Mouse (Mus musculus) G1E (cell line): ENCODE measurements at regions not wholly inside any gene's neighbourhood (a gene's known extent, or its start where the extent isn't known, plus 50 kb on each side); places are given as distances from the start of the nearest gene placed in this dataset.

Source experiments
- ATAC-seq: 2 replicates; pipeline ENCODE4 v1.8.0; 2016; ENCODE audit warnings: mild to moderate bottlenecking; ENCODE audit not compliant: insufficient number of reproducible peaks, poor library complexity, low FRiP score, severe bottlenecking; ENCODE audit errors: extremely low read depth
- DNase-seq: peaks from one replicate; pipeline ENCODE4 v3.0.0; 2012; ENCODE audit warnings: low spot score
- H3K27me3 ChIP-seq: 2 replicates; pipeline ENCODE4 v1.6.1; 2012; ENCODE audit warnings: mild to moderate bottlenecking, low read length, inconsistent platforms; ENCODE audit not compliant: insufficient read depth
- H3K36me3 ChIP-seq: replicated peaks from 2 replicates; pipeline ENCODE3; 2012; ENCODE audit warnings: mild to moderate bottlenecking, inconsistent platforms
- H3K4me1 ChIP-seq: 2 replicates; pipeline ENCODE4 v1.6.1; 2012; ENCODE audit warnings: low read depth, low read length, inconsistent platforms, mixed read lengths; ENCODE audit not compliant: insufficient read depth
- H3K4me3 ChIP-seq: 2 replicates; pipeline ENCODE4 v1.5.1; 2012; ENCODE audit warnings: low read depth, mild to moderate bottlenecking, inconsistent platforms, low read length, moderate library complexity, mixed read lengths
- H3K9me3 ChIP-seq: replicated peaks from 2 replicates; pipeline ENCODE4 v1.6.1; 2012; ENCODE audit warnings: inconsistent platforms
- CTCF ChIP-seq: IDR thresholded peaks from 2 replicates; pipeline ENCODE4 v1.5.1; 2012; ENCODE audit warnings: low read depth, low read length, inconsistent platforms, mixed read lengths
- GATA1 ChIP-seq: IDR thresholded peaks from 2 replicates; pipeline ENCODE4 v1.6.1; 2012; ENCODE audit warnings: borderline replicate concordance, low read length, inconsistent platforms, mixed read lengths
- GATA2 ChIP-seq: IDR thresholded peaks from 2 replicates; pipeline ENCODE4 v1.6.1; 2012; ENCODE audit warnings: low read depth, low read length, inconsistent platforms, borderline replicate concordance
- POLR2AphosphoS5 ChIP-seq: IDR thresholded peaks from 2 replicates; pipeline ENCODE4 v1.6.1; 2012; ENCODE audit warnings: low read depth, low read length, inconsistent platforms; ENCODE audit not compliant: insufficient replicate concordance
- TAL1 ChIP-seq: conservative IDR thresholded peaks from 2 replicates; pipeline ENCODE4 v1.6.1; 2012; ENCODE audit warnings: low read depth, low read length, inconsistent platforms, mixed read lengths

GRCm38 (mm10) chr13:3744870-3745269, 59.2 kb downstream of the Calml3 start:
- Histone ChIP-seq H3K9me3 (no peaks in the 10 kb centered on the region), H3K4me3 (no peak overlapping the region), H3K36me3 (no peaks in the 10 kb centered on the region), H3K4me1 (peaks cover 4% of the 10 kb centered on the region; the same call in 1 of the 2 replicates), H3K27me3 (peaks cover 4% of the 10 kb centered on the region; the same call in 1 of the 2 replicates)
- no peak for ATAC-seq
- TF ChIP-seq GATA1 (no peak), TAL1 (no peak), GATA2 (no peak), CTCF (no peak), POLR2AphosphoS5 (no peak)
- no peak for DNase-seq

DNA sequence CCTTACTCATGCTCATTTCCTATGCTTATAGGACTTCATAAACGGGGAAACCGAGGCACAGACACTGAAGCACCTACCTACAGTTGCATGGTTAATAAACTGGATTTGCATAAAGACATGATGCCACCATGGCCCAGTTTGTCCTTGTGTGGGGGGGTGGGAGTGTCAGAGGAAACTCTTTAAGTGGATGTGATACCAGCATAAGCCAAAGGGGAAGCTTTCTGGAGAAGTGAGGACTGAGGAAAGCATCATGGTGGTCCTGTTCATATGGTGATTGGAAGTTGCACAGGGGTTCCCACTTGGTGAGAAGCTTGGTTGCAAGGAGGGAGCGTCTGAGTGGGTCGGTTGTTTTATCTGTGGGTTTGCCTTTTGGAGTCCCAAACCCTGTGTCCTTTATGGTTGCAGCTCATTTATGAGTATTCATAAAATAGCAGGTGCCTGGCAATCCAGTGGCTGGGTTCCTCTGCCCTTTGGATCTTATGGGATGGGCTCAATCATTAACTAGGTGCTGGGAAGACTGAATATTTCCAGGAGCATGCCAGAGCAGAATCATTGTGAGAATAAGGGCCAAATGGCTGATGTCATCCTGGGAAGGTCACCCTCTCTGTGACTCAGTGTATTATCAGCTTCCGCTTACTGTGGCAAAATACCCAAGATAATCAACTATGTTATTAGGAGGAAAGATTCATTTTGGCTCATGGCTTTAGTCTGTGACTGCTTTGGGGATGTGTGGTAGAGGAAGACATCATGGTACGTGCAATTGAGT, 60.2 kb downstream of the Calml3 start:
- Histone ChIP-seq H3K4me1 (no peaks in the 10 kb centered on the region), H3K27me3 (no peaks in the 10 kb centered on the region), H3K9me3 (no peaks in the 10 kb centered on the region), H3K4me3 (no peak overlapping the region), H3K36me3 (no peaks in the 10 kb centered on the region)
- DNase-seq: no peak
- no peak for ATAC-seq
- TF ChIP-seq GATA2 (no peak), CTCF (no peak), TAL1 (no peak), POLR2AphosphoS5 (no peak), GATA1 (no peak)

DNA sequence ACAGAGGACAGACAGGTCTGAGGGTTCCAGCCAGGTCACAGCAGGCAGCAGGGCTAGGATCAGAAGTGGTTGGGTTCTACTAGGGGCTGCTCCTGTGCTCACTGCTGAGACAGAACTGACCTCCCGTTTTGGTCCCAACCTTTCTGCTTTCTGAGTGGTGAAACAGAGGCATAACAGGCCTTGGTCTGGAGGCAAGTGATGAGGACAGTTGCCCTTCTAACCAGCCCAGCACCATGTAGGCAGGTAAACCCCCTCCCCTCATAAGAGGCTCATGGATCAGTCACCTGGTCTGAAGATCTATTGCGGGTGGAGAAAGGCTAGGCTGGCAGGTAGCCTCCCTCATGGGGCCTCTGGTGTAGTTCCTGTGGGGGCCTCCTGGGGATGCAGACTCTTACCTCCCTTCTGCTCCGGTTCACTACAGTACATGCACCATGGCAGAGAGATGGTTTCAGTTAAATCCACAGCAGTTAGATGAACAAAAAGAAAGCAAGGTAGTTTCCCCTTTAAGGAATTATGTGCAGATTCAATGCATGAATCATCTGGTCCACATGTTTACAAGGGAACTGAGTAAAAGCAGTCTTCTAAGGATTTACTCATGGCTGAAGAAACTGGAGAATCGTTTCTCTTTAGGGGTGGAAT, 61.2 kb downstream of the Calml3 start:
- ATAC-seq: no peak
- Histone ChIP-seq H3K27me3 (no peaks in the 10 kb centered on the region), H3K4me1 (no peaks in the 10 kb centered on the region), H3K9me3 (no peaks in the 10 kb centered on the region), H3K4me3 (no peak overlapping the region), H3K36me3 (no peaks in the 10 kb centered on the region)
- no peak for DNase-seq
- no peak for TF ChIP-seq CTCF

- Histone ChIP-seq H3K9me3 (no peaks in the 10 kb centered on the region), H3K36me3 (no peaks in the 10 kb centered on the region), H3K4me3 (no peak overlapping the region), H3K27me3 (no peaks in the 10 kb centered on the region), H3K4me1 (no peaks in the 10 kb centered on the region)
- DNase-seq (no peak), ATAC-seq (no peak)
- TF ChIP-seq CTCF: no peak
Measured at GRCm38 (mm10) chr13:3742094-3742730, 61.9 kb downstream of the Calml3 start.

DNA sequence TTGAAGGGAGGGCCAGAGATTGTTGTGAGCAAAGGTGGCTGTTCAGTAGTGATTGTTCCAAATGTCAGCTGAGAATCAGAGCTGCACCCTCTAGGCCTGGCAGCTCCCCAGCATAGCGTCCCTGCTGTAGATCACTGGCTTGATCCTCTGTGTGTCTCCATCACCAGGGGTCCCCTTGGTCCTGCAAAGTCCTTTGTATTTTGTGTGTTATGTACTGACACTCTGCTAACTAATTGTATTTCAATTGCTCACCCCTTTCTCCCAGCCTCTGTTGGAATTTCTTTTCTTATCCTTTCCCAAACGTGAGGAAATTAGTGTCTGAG, 73.5 kb downstream of the Calml3 start:
- no peaks in the 10 kb centered on the region for H3K4me1 ChIP-seq
- no peak for TF ChIP-seq POLR2AphosphoS5
- TF ChIP-seq TAL1: no peak
- TF ChIP-seq GATA1: no peak
- no peak for TF ChIP-seq CTCF
- no peak for TF ChIP-seq GATA2
- DNase-seq: no peak
- ATAC-seq: no peak
- peaks cover 3% of the 10 kb centered on the region; the same call in 1 of the 2 replicates for H3K27me3 ChIP-seq
- H3K4me3 ChIP-seq: no peak overlapping the region
- H3K36me3 ChIP-seq: no peaks in the 10 kb centered on the region
- H3K9me3 ChIP-seq: no peaks in the 10 kb centered on the region

- no peak for ATAC-seq
- DNase-seq: no peak
- peaks cover 3% of the 10 kb centered on the region; the same call in 1 of the 2 replicates for H3K27me3 ChIP-seq
Measured at GRCm38 (mm10) chr13:3729926-3730698, 74.0 kb downstream of the Calml3 start.

More at GRCm38 (mm10) chr13:3729926-3730698, 74.0 kb downstream of the Calml3 start:
- TF ChIP-seq GATA2 (no peak), GATA1 (no peak), CTCF (no peak), POLR2AphosphoS5 (no peak), TAL1 (no peak)
- Histone ChIP-seq H3K9me3 (no peaks in the 10 kb centered on the region), H3K4me1 (no peaks in the 10 kb centered on the region), H3K36me3 (no peaks in the 10 kb centered on the region), H3K4me3 (no peak overlapping the region)
